Mouse (Mus musculus): Measurements from ENCODE around the gene Zfp526. TPM values are rescaled to one million over a fixed set of nuclear protein-coding genes. Genes with fewer than 3 reads are reported as not detected.

The Zfp526 gene
- total RNA-seq (2021), result 10 to 100 TPM in 1 of 2 experiments, 1 to 10 TPM in 1; 8.7 to 11.4 TPM

GRCm38 (mm10) chr7:25221102-25221883 lies at the start of gene Zfp526:
TSS of gene Zfp526 (plus strand) at chr7:25221425.
- peak; percentile 99 for DNase-seq
- intact Hi-C loops (cut with DNase I), result loop anchor here (5.0 kb wide), 1 partner anchor 161 kb away; no protein-coding TSS in a partner anchor

- DNase-seq, result no peak
- intact Hi-C loops (cut with DNase I), result no loop called here
Measured at GRCm38 (mm10) chr7:25172669-25173068, 48.6 kb upstream of the Zfp526 start.

GRCm38 (mm10) chr7:25174343-25174742 lies 46.9 kb upstream of the Zfp526 start:
- intact Hi-C loops (cut with DNase I), result no loop called here
- DNase-seq, result no peak

GRCm38 (mm10) chr7:25178317-25178716 lies 42.9 kb upstream of the Zfp526 start:
- no peak for DNase-seq
- intact Hi-C loops (cut with DNase I), result no loop called here

- no peak for DNase-seq
- intact Hi-C loops (cut with DNase I), result no loop called here
Measured at GRCm38 (mm10) chr7:25178787-25179605, 42.2 kb upstream of the Zfp526 start.

GRCm38 (mm10) chr7:25179606-25180161 lies 41.5 kb upstream of the Zfp526 start, which contains the start of gene Pou2f2:
TSS of gene Pou2f2 (minus strand) at chr7:25179726.
- peak; percentile 65 to 68 for DNase-seq
- intact Hi-C loops (cut with DNase I), result no loop called here

- DNase-seq, result no peak
- intact Hi-C loops (cut with DNase I), result no loop called here
Measured at GRCm38 (mm10) chr7:25180512-25180911, 40.7 kb upstream of the Zfp526 start.

- peak; percentile 18 to 53 for DNase-seq
- intact Hi-C loops (cut with DNase I), result no loop called here
Measured at GRCm38 (mm10) chr7:25181331-25181790, 39.9 kb upstream of the Zfp526 start.

- intact Hi-C loops (cut with DNase I), result no loop called here
- DNase-seq, result no peak
Measured at GRCm38 (mm10) chr7:25181814-25182213, 39.4 kb upstream of the Zfp526 start.

GRCm38 (mm10) chr7:25184091-25184490 lies 37.1 kb upstream of the Zfp526 start:
- DNase-seq, result no peak
- intact Hi-C loops (cut with DNase I), result no loop called here

GRCm38 (mm10) chr7:25187662-25188650 lies 33.3 kb upstream of the Zfp526 start:
- peak; percentile 86 to 92 for DNase-seq
- intact Hi-C loops (cut with DNase I), result loop anchor here (1.0 to 5.0 kb wide), 3 partner anchors 55 to 161 kb away; no protein-coding TSS in a partner anchor

GRCm38 (mm10) chr7:25190806-25191205 lies 30.4 kb upstream of the Zfp526 start:
- DNase-seq, result no peak
- intact Hi-C loops (cut with DNase I), result no loop called here

- intact Hi-C loops (cut with DNase I), result no loop called here
- DNase-seq, result no peak
Measured at GRCm38 (mm10) chr7:25192110-25192509, 29.1 kb upstream of the Zfp526 start.

- intact Hi-C loops (cut with DNase I), result no loop called here
- DNase-seq, result no peak
Measured at GRCm38 (mm10) chr7:25195148-25195547, 26.1 kb upstream of the Zfp526 start.

GRCm38 (mm10) chr7:25196107-25196506 lies 25.1 kb upstream of the Zfp526 start:
- no peak for DNase-seq
- intact Hi-C loops (cut with DNase I), result no loop called here

- DNase-seq, result peak in 1 of 2 experiments; percentile 34
- intact Hi-C loops (cut with DNase I), result no loop called here
Measured at GRCm38 (mm10) chr7:25197384-25198018, 23.7 kb upstream of the Zfp526 start.

- DNase-seq, result no peak
- intact Hi-C loops (cut with DNase I), result no loop called here
Measured at GRCm38 (mm10) chr7:25203624-25204023, 17.6 kb upstream of the Zfp526 start.

GRCm38 (mm10) chr7:25205355-25206093 lies 15.7 kb upstream of the Zfp526 start:
- peak in 1 of 2 experiments; percentile 17 for DNase-seq
- intact Hi-C loops (cut with DNase I), result no loop called here

Measured in heart, postnatal 10 days (tissue).